Mouse (Mus musculus) small intestine, adult 2 months (tissue): ENCODE results near the gene Tas2r135.

Source experiments
- CTCF ChIP-seq: fragments of 200-500 bp; IDR thresholded peaks from 2 replicates; pipeline ENCODE4 v1.5.1; 2012; ENCODE audit warnings: low read depth, mild to moderate bottlenecking, control low read depth, inconsistent platforms, low read length, moderate library complexity, mixed read lengths; ENCODE audit not compliant: insufficient replicate concordance, insufficient read length; ENCODE audit errors: extremely low read depth
- POLR2A ChIP-seq: fragments of 200-500 bp; IDR thresholded peaks from 2 replicates; pipeline ENCODE4 v1.6.1; 2012; ENCODE audit warnings: low read depth, mild to moderate bottlenecking, control low read depth, inconsistent platforms, low read length, moderate library complexity

DNA sequence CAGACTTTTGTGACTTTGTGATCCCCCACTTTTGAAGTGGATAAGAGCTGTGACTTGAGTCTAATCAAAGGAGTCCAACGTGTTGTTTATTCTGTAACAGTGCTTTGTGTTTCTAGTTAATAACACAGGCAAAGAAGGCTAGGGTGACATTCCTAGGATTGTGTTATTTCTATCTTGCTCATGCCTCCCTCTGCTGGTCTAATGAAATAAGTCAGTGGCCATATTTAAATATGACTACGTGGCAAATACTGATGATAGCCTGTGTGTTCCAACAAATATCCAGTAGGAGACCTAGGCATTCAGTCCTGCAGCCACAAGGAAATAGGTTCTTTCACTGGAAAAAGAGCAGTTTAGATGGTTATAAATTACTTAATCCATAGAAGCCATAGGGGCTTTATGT lies 28.3 kb downstream of the Tas2r135 start:
- TF ChIP-seq CTCF (no peak), POLR2A (no peak)
